Mouse (Mus musculus) kidney, embryonic 16.5 days (tissue): Measurements from ENCODE around the gene Psmd11. TPM values are rescaled to one million over a fixed set of nuclear protein-coding genes. Genes with fewer than 3 reads are reported as not detected.
"Not testable (repeated sequence)": the region's sequence is repeated elsewhere in the genome, so short reads cannot be mapped to it uniquely, and the experiment has no call there.

Source experiments
- ATAC-seq: fragments of 200-750 bp; cut with Nextera tagmentation; 2 replicates; pipeline ENCODE4 v1.8.0; 2017; ENCODE audit warnings: moderate TSS enrichment; ENCODE audit not compliant: low FRiP score, low TSS enrichment
- H3K27ac ChIP-seq: fragments of 300-500 bp; sonication (generic); 2 replicates; pipeline ENCODE4 v1.5.1; 2014; ENCODE audit warnings: low read length
- H3K27me3 ChIP-seq: fragments of 300-500 bp; sonication (generic); 2 replicates; pipeline ENCODE4 v1.6.1; 2014; ENCODE audit warnings: low read length, control low read depth, mixed read lengths; ENCODE audit not compliant: insufficient read depth
- H3K36me3 ChIP-seq: fragments of 300-500 bp; sonication (generic); 2 replicates; pipeline ENCODE4 v1.6.1; 2014; ENCODE audit warnings: low read length, control low read depth, mixed read lengths; ENCODE audit not compliant: insufficient read depth
- H3K4me1 ChIP-seq: fragments of 300-500 bp; sonication (generic); 2 replicates; pipeline ENCODE4 v1.6.1; 2014; ENCODE audit warnings: low read length, control low read depth, mixed read lengths; ENCODE audit not compliant: insufficient read depth
- H3K4me2 ChIP-seq: fragments of 300-500 bp; sonication (generic); replicated peaks from 2 replicates; pipeline ENCODE4 v1.6.1; 2014; ENCODE audit warnings: low read depth, low read length
- H3K4me3 ChIP-seq: fragments of 300-500 bp; sonication (generic); 2 replicates; pipeline ENCODE4 v1.5.1; 2014; ENCODE audit warnings: mild to moderate bottlenecking, low read length
- H3K9ac ChIP-seq: fragments of 300-500 bp; sonication (generic); replicated peaks from 2 replicates; pipeline ENCODE4 v1.6.1; 2014; ENCODE audit warnings: low read length
- H3K9me3 ChIP-seq: fragments of 300-500 bp; sonication (generic); 2 replicates; pipeline ENCODE4 v1.6.1; 2016; ENCODE audit warnings: low read length, control low read depth
- WGBS: fragments of 180-500 bp; shearing (Covaris S2); extraction: QIAGEN DNeasy Blood & Tissue Kit; methylation state at CpG from one replicate; pipeline ENCODE4 v1.1.7; 2014; 5-methylcytosine and 5-hydroxymethylcytosine counted together
- polyA plus RNA-seq: library from polyadenylated mRNA; unstranded; fragments of >200 nt; fragmentation: Nextera tagmentation; extraction: Ambion mirVana; gene quantifications from 2 replicates; pipeline ENCODE4 v1.2.1, GENCODE M21; 2015

Gene Psmd11
- polyA plus RNA-seq, 1 experiment from 2014 or later: 321 TPM

DNA sequence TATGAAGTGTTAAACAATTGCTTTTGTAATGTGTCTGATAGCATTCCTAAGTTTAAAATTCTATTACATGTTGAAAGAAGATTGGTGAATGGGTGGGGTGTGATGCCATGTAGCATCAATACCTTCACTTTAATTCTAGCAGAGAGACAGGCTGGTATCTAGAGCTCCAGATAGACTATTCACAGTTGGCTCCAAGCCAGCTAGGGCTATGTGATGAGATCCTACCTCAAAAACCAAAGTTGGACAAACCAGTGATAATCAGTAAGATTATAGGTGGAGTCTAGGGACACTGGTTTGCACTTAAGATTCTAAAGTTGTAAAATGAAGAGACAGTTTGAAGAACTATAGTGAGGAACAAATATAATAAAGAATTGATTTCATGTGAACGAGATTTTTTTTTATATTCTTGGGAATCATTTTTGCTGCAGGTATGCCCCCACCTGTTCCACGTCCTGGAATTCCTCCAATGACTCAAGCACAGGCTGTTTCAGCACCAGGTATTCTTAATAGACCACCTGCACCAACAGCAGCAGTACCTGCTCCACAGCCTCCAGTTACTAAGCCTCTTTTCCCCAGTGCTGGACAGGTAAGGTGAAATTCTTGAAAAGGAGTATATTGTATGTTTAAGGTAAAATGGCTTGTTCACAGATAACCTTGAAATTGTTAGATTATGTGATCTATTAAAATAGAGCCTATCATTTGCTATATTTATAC lies 36.9 kb upstream of the Psmd11 start:
- Histone ChIP-seq H3K4me2 (no peak overlapping the region), H3K36me3 (peaks cover 62% of the 10 kb centered on the region)

DNA sequence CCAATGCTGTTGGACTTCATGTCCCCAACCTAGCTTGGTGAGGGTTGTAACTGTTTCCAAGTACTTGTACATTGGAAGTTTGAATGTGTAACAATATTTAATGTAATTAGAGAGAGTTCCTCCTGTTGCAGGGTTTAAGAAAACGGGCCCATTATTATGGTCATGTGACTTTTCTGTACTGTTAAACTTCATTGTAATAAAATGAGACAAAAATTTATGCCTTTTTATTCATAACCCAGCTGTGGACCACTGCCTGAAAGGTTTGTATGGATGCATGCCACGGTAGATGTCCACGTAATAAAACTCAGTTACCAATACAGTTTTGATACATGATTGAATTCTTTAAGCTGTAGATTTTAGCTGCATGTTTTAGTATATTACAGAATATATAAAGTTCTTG lies 32.5 kb upstream of the Psmd11 start:
- no peaks in the 10 kb centered on the region for H3K4me1 ChIP-seq
- H3K27me3 ChIP-seq: no peaks in the 10 kb centered on the region
- no peak overlapping the region for H3K9ac ChIP-seq
- no peak overlapping the region for H3K27ac ChIP-seq
- H3K36me3 ChIP-seq: peaks cover 50% of the 10 kb centered on the region
- no peak for ATAC-seq
- WGBS: 90% methylated on average over 3 of the region's 3 CpGs
- H3K4me2 ChIP-seq: no peak overlapping the region
- no peak overlapping the region for H3K4me3 ChIP-seq
- no peaks in the 10 kb centered on the region for H3K9me3 ChIP-seq

More for the DNA sequence above, 36.9 kb upstream of the Psmd11 start:
- H3K27me3 ChIP-seq: no peaks in the 10 kb centered on the region
- H3K4me3 ChIP-seq: no peak overlapping the region
- no peaks in the 10 kb centered on the region for H3K9me3 ChIP-seq
- 95% methylated on average over 2 of the region's 2 CpGs for WGBS
- no peak overlapping the region for H3K27ac ChIP-seq
- peaks cover 3% of the 10 kb centered on the region; the same call in 1 of the 2 replicates for H3K4me1 ChIP-seq
- no peak for ATAC-seq
- no peak overlapping the region for H3K9ac ChIP-seq

DNA sequence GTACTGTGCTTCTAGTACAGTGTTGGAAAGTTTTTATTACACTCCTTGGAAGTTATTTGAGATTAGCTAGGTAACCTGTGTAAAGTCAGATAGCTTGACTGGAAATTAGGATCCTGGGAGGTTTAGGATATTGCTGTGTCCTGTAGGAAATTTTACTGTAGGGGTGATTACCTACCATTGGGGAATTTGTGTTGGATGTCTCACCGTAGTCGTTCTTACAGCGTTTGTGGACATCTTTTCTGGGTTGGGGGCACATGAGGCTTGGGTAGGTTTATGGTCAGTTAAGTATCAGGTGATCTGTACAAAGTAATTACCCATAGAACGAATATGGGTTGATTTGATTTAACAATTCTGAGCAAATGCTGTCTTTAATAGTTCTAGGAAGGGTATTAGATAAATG lies 31.8 kb upstream of the Psmd11 start:
- no peaks in the 10 kb centered on the region for H3K27me3 ChIP-seq
- H3K9ac ChIP-seq: no peak overlapping the region
- WGBS: 92% methylated on average over 4 of the region's 4 CpGs
- H3K4me2 ChIP-seq: no peak overlapping the region
- H3K4me1 ChIP-seq: no peaks in the 10 kb centered on the region
- peaks cover 46% of the 10 kb centered on the region for H3K36me3 ChIP-seq
- H3K4me3 ChIP-seq: no peak overlapping the region
- no peak overlapping the region for H3K27ac ChIP-seq
- no peak for ATAC-seq
- H3K9me3 ChIP-seq: no peaks in the 10 kb centered on the region

DNA sequence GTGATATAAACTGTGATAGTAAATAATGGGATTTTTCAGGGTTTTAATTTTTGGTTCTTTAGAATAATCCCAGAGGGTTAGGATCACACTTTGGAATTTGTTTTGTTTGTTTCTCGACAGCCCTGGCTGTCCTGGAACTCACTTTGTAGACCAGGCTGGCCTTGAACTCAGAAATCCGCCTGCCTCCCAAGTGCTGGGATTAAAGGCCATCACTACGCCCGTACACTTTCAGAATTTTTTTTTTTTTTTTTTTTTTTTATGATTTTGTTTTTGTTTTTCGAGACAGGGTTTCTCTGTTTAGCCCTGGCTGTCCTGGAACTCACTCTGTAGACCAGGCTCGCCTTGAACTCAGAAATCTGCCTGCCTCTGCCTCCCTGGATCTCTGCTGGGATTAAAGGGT lies 20.5 kb upstream of the Psmd11 start:
- not testable (repeated sequence) for H3K4me3 ChIP-seq, H3K4me2 ChIP-seq, ATAC-seq, H3K4me1 ChIP-seq, H3K27ac ChIP-seq, H3K27me3 ChIP-seq, H3K9me3 ChIP-seq, H3K9ac ChIP-seq
- 95% methylated on average over 6 of the region's 6 CpGs for WGBS
- H3K36me3 ChIP-seq: peaks cover 40% of the 10 kb centered on the region

GRCm38 (mm10) chr11:80410377-80410776 lies 18.0 kb upstream of the Psmd11 start:
- Histone ChIP-seq H3K27ac (no peak overlapping the region), H3K36me3 (peaks cover 46% of the 10 kb centered on the region), H3K4me2 (no peak overlapping the region), H3K9me3 (0 out of 2 replicates have a peak, but pooled peaks cover 2% of the 10 kb centered on the region), H3K4me1 (no peaks in the 10 kb centered on the region), H3K4me3 (no peak overlapping the region), H3K27me3 (no peaks in the 10 kb centered on the region), H3K9ac (no peak overlapping the region)
- no peak for ATAC-seq
- WGBS: 86% methylated on average over 2 of the region's 2 CpGs

DNA sequence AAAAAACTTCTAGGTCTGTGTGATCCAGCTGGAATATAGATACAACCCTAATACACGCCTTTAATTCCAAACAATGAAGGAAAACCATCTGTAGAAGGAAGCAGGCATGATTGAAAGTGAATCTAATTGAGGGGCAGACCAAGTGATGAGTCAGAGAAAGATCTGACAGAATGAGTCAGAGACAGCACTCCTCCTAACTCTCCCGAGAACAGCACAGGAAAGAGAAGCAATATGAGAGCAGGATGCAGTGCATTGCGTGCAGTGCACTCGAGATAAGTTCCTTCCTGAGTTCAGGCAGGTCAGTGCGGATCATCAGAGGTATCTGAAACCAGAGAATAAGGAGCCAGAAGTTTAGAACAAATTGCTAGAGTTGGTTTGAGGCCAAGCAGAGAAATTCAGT lies 11.3 kb upstream of the Psmd11 start:
- H3K4me3 ChIP-seq: no peak overlapping the region
- no peaks in the 10 kb centered on the region for H3K4me1 ChIP-seq
- no peak overlapping the region for H3K9ac ChIP-seq
- H3K27me3 ChIP-seq: no peaks in the 10 kb centered on the region
- peaks cover 7% of the 10 kb centered on the region; the same call in 1 of the 2 replicates for H3K9me3 ChIP-seq
- WGBS: 89% methylated on average over 5 of the region's 5 CpGs
- no peak overlapping the region for H3K27ac ChIP-seq
- no peak for ATAC-seq
- peaks cover 26% of the 10 kb centered on the region for H3K36me3 ChIP-seq
- no peak overlapping the region for H3K4me2 ChIP-seq

- Histone ChIP-seq H3K9me3 (peaks cover 7% of the 10 kb centered on the region; the same call in 1 of the 2 replicates), H3K27ac (no peak overlapping the region), H3K9ac (no peak overlapping the region), H3K4me2 (no peak overlapping the region), H3K27me3 (no peaks in the 10 kb centered on the region), H3K4me1 (no peaks in the 10 kb centered on the region), H3K36me3 (peaks cover 16% of the 10 kb centered on the region), H3K4me3 (no peak overlapping the region)
- no peak for ATAC-seq
- 80% methylated on average over 1 of the region's 1 CpGs for WGBS
These were observed 8.7 kb upstream of the Psmd11 start for GRCm38 (mm10) chr11:80419743-80420142.

GRCm38 (mm10) chr11:80420202-80420984 lies 8.0 kb upstream of the Psmd11 start:
- H3K4me2 ChIP-seq: no peak overlapping the region
- H3K27me3 ChIP-seq: no peaks in the 10 kb centered on the region
- no peak for ATAC-seq
- H3K36me3 ChIP-seq: peaks cover 11% of the 10 kb centered on the region
- no peak overlapping the region for H3K27ac ChIP-seq
- 62% methylated on average over 2 of the region's 2 CpGs for WGBS
- no peaks in the 10 kb centered on the region for H3K4me1 ChIP-seq
- H3K9me3 ChIP-seq: peaks cover 5% of the 10 kb centered on the region; the same call in 1 of the 2 replicates
- H3K4me3 ChIP-seq: no peak overlapping the region
- no peak overlapping the region for H3K9ac ChIP-seq

- 85% methylated on average over 7 of the region's 7 CpGs for WGBS
- Histone ChIP-seq H3K36me3 (peaks cover 6% of the 10 kb centered on the region), H3K4me3 (no peak overlapping the region), H3K4me1 (no peaks in the 10 kb centered on the region), H3K4me2 (no peak overlapping the region), H3K27ac (no peak overlapping the region), H3K9me3 (peaks cover 5% of the 10 kb centered on the region; the same call in 1 of the 2 replicates), H3K27me3 (no peaks in the 10 kb centered on the region), H3K9ac (no peak overlapping the region)
- ATAC-seq: no peak
These were observed 6.9 kb upstream of the Psmd11 start for GRCm38 (mm10) chr11:80421421-80422047.
